Mouse (Mus musculus): Measurements from ENCODE around the gene Myl7. TPM values are rescaled to one million over a fixed set of nuclear protein-coding genes. Genes with fewer than 3 reads are reported as not detected.

Gene Myl7
- polyA plus RNA-seq, 1 experiment from 2014 or later: 5.5 TPM

- no peak overlapping the region for H3K27ac ChIP-seq
- no peak for ATAC-seq (ENCODE audit: low FRiP score, low read depth)
- H3K36me3 ChIP-seq: no peaks in the 10 kb centered on the region
- WGBS: 87% methylated on average over 13 of the region's 13 CpGs
- no peak overlapping the region for H3K4me2 ChIP-seq (replicated peaks)
- no peaks in the 10 kb centered on the region for H3K9me3 ChIP-seq
- no peak overlapping the region for H3K4me3 ChIP-seq
- no peak overlapping the region for H3K9ac ChIP-seq
- H3K4me1 ChIP-seq: peaks cover 9% of the 10 kb centered on the region
- H3K27me3 ChIP-seq (replicated peaks): peaks cover 41% of the 10 kb centered on the region
These were observed 38.6 kb downstream of the Myl7 start for GRCm38 (mm10) chr11:5859883-5860550.

GRCm38 (mm10) chr11:5858723-5859122, 39.9 kb downstream of the Myl7 start:
- Histone ChIP-seq H3K9ac (no peak overlapping the region), H3K4me2 (replicated peaks) (no peak overlapping the region), H3K4me3 (no peak overlapping the region), H3K4me1 (peaks cover 9% of the 10 kb centered on the region), H3K9me3 (no peaks in the 10 kb centered on the region), H3K27ac (no peak overlapping the region), H3K36me3 (no peaks in the 10 kb centered on the region), H3K27me3 (replicated peaks) (peaks cover 40% of the 10 kb centered on the region)
- WGBS: 67% methylated on average over 1 of the region's 1 CpGs
- no peak for ATAC-seq (ENCODE audit: low FRiP score, low read depth)

GRCm38 (mm10) chr11:5856479-5857130, 42.0 kb downstream of the Myl7 start:
- H3K4me3 ChIP-seq: no peak overlapping the region
- no peaks in the 10 kb centered on the region for H3K9me3 ChIP-seq
- no peak overlapping the region for H3K27ac ChIP-seq
- ATAC-seq (ENCODE audit: low FRiP score, low read depth): no peak
- peaks cover 19% of the 10 kb centered on the region for H3K27me3 ChIP-seq (replicated peaks)
- H3K36me3 ChIP-seq: no peaks in the 10 kb centered on the region
- 83% methylated on average over 8 of the region's 8 CpGs for WGBS
- H3K9ac ChIP-seq: no peak overlapping the region
- H3K4me1 ChIP-seq: peaks cover 5% of the 10 kb centered on the region
- H3K4me2 ChIP-seq (replicated peaks): no peak overlapping the region

GRCm38 (mm10) chr11:5855902-5856301, 42.7 kb downstream of the Myl7 start:
- Histone ChIP-seq H3K36me3 (no peaks in the 10 kb centered on the region), H3K9me3 (no peaks in the 10 kb centered on the region), H3K27ac (no peak overlapping the region), H3K4me2 (replicated peaks) (no peak overlapping the region), H3K9ac (no peak overlapping the region), H3K4me1 (no peaks in the 10 kb centered on the region), H3K27me3 (replicated peaks) (peaks cover 12% of the 10 kb centered on the region), H3K4me3 (no peak overlapping the region)
- ATAC-seq (ENCODE audit: low FRiP score, low read depth): no peak
- WGBS: 47% methylated on average over 7 of the region's 7 CpGs

GRCm38 (mm10) chr11:5855481-5855880, 43.1 kb downstream of the Myl7 start:
- ATAC-seq (ENCODE audit: low FRiP score, low read depth): no peak
- Histone ChIP-seq H3K36me3 (no peaks in the 10 kb centered on the region), H3K27ac (no peak overlapping the region), H3K9me3 (no peaks in the 10 kb centered on the region), H3K4me1 (no peaks in the 10 kb centered on the region), H3K9ac (no peak overlapping the region), H3K4me2 (replicated peaks) (no peak overlapping the region), H3K4me3 (no peak overlapping the region), H3K27me3 (replicated peaks) (peaks cover 8% of the 10 kb centered on the region)

- Histone ChIP-seq H3K27ac (no peak overlapping the region), H3K4me2 (replicated peaks) (no peak overlapping the region), H3K9ac (no peak overlapping the region), H3K4me1 (no peaks in the 10 kb centered on the region), H3K4me3 (no peak overlapping the region), H3K27me3 (replicated peaks) (no peaks in the 10 kb centered on the region), H3K36me3 (no peaks in the 10 kb centered on the region), H3K9me3 (no peaks in the 10 kb centered on the region)
- 43% methylated on average over 1 of the region's 1 CpGs for WGBS
- ATAC-seq (ENCODE audit: low FRiP score, low read depth): no peak
These were observed 46.3 kb downstream of the Myl7 start for GRCm38 (mm10) chr11:5852314-5852713.

- Histone ChIP-seq H3K9ac (no peak overlapping the region), H3K27ac (no peak overlapping the region), H3K36me3 (no peaks in the 10 kb centered on the region), H3K27me3 (replicated peaks) (no peaks in the 10 kb centered on the region), H3K4me2 (replicated peaks) (no peak overlapping the region), H3K9me3 (no peaks in the 10 kb centered on the region), H3K4me1 (no peaks in the 10 kb centered on the region), H3K4me3 (no peak overlapping the region)
- no peak for ATAC-seq (ENCODE audit: low FRiP score, low read depth)
- 61% methylated on average over 4 of the region's 4 CpGs for WGBS
These were observed 47.4 kb downstream of the Myl7 start for GRCm38 (mm10) chr11:5851021-5851736.

- H3K9me3 ChIP-seq: no peaks in the 10 kb centered on the region
- H3K4me2 ChIP-seq (replicated peaks): no peak overlapping the region
- no peak overlapping the region for H3K27ac ChIP-seq
- H3K4me1 ChIP-seq: no peaks in the 10 kb centered on the region
- H3K4me3 ChIP-seq: no peak overlapping the region
- WGBS: 73% methylated on average over 5 of the region's 5 CpGs
- H3K36me3 ChIP-seq: no peaks in the 10 kb centered on the region
- H3K27me3 ChIP-seq (replicated peaks): no peaks in the 10 kb centered on the region
- no peak overlapping the region for H3K9ac ChIP-seq
- no peak for ATAC-seq (ENCODE audit: low FRiP score, low read depth)
These were observed 48.1 kb downstream of the Myl7 start for GRCm38 (mm10) chr11:5850452-5850851.

- Histone ChIP-seq H3K27ac (no peak overlapping the region), H3K4me1 (no peaks in the 10 kb centered on the region), H3K4me2 (replicated peaks) (no peak overlapping the region), H3K4me3 (no peak overlapping the region), H3K27me3 (replicated peaks) (no peaks in the 10 kb centered on the region), H3K36me3 (no peaks in the 10 kb centered on the region), H3K9me3 (no peaks in the 10 kb centered on the region), H3K9ac (no peak overlapping the region)
- WGBS: 75% methylated on average over 2 of the region's 2 CpGs
- ATAC-seq (ENCODE audit: low FRiP score, low read depth): no peak
These were observed 49.3 kb downstream of the Myl7 start for GRCm38 (mm10) chr11:5849316-5849715.

- Histone ChIP-seq H3K9ac (no peak overlapping the region), H3K36me3 (no peaks in the 10 kb centered on the region), H3K9me3 (no peaks in the 10 kb centered on the region), H3K4me2 (replicated peaks) (no peak overlapping the region), H3K4me1 (no peaks in the 10 kb centered on the region), H3K4me3 (no peak overlapping the region), H3K27me3 (replicated peaks) (no peaks in the 10 kb centered on the region), H3K27ac (no peak overlapping the region)
- ATAC-seq (ENCODE audit: low FRiP score, low read depth): no peak
- 59% methylated on average over 6 of the region's 6 CpGs for WGBS
These were observed 49.8 kb downstream of the Myl7 start for GRCm38 (mm10) chr11:5848741-5849140.

- no peaks in the 10 kb centered on the region for H3K27me3 ChIP-seq (replicated peaks)
- H3K9ac ChIP-seq: no peak overlapping the region
- no peak overlapping the region for H3K27ac ChIP-seq
- H3K9me3 ChIP-seq: no peaks in the 10 kb centered on the region
- H3K36me3 ChIP-seq: no peaks in the 10 kb centered on the region
- H3K4me3 ChIP-seq: no peak overlapping the region
- H3K4me1 ChIP-seq: no peaks in the 10 kb centered on the region
- H3K4me2 ChIP-seq (replicated peaks): no peak overlapping the region
- WGBS: 80% methylated on average over 7 of the region's 7 CpGs
- ATAC-seq (ENCODE audit: low FRiP score, low read depth): no peak
These were observed 51.8 kb downstream of the Myl7 start for GRCm38 (mm10) chr11:5846639-5847345.

Data from neural tube, embryonic 12.5 days (tissue).